Mouse (Mus musculus) neural tube, embryonic 14.5 days (tissue): Measurements from ENCODE around the gene Olfr370. TPM values are rescaled to one million over a fixed set of nuclear protein-coding genes. Genes with fewer than 3 reads are reported as not detected.
A peak's percentile ranks its signal among the peaks of the same experiment; 100 is the strongest.
"Not testable (repeated sequence)": the region's sequence is repeated elsewhere in the genome, so short reads cannot be mapped to it uniquely, and the experiment has no call there.

Experiments used
- ATAC-seq: fragments of 200-750 bp; cut with Nextera tagmentation; 2 replicates; pipeline ENCODE4 v1.8.0; 2017; ENCODE audit warnings: low read depth, mild to moderate bottlenecking, moderate TSS enrichment, moderate library complexity
- H3K27ac ChIP-seq: fragments of 300-500 bp; sonication (generic); 2 replicates; pipeline ENCODE4 v1.5.1; 2014; ENCODE audit warnings: low read depth, mild to moderate bottlenecking, control low read depth, low read length, moderate library complexity, mixed read lengths
- H3K27me3 ChIP-seq: fragments of 300-500 bp; sonication (generic); 2 replicates; pipeline ENCODE4 v1.6.1; 2014; ENCODE audit warnings: low read length; ENCODE audit not compliant: control insufficient read depth, insufficient read depth
- H3K36me3 ChIP-seq: fragments of 300-500 bp; sonication (generic); 2 replicates; pipeline ENCODE4 v1.6.1; 2014; ENCODE audit warnings: low read length, mixed read lengths; ENCODE audit not compliant: control insufficient read depth, insufficient read depth
- H3K4me1 ChIP-seq: fragments of 300-500 bp; sonication (generic); 2 replicates; pipeline ENCODE4 v1.6.1; 2014; ENCODE audit warnings: low read length; ENCODE audit not compliant: control insufficient read depth, insufficient read depth
- H3K4me2 ChIP-seq: fragments of 300-500 bp; sonication (generic); 2 replicates; pipeline ENCODE4 v1.6.1; 2014; ENCODE audit warnings: mild to moderate bottlenecking, low read depth, low read length, control low read depth
- H3K4me3 ChIP-seq: fragments of 300-500 bp; sonication (generic); 2 replicates; pipeline ENCODE4 v1.5.1; 2014; ENCODE audit warnings: low read depth, low read length, control low read depth, mixed read lengths
- H3K9ac ChIP-seq: fragments of 300-500 bp; sonication (generic); replicated peaks from 2 replicates; pipeline ENCODE4 v1.6.1; 2014; ENCODE audit warnings: low read depth, mild to moderate bottlenecking, control low read depth, low read length, mixed read lengths
- H3K9me3 ChIP-seq: fragments of 300-500 bp; sonication (generic); 2 replicates; pipeline ENCODE4 v1.6.1; 2016; ENCODE audit warnings: low read length; ENCODE audit not compliant: control insufficient read depth
- WGBS: fragments of 180-500 bp; shearing (Covaris S2); extraction: QIAGEN DNeasy Blood & Tissue Kit; methylation state at CpG from one replicate; pipeline ENCODE4 v1.1.7; 2014; 5-methylcytosine and 5-hydroxymethylcytosine counted together
- polyA plus RNA-seq: library from polyadenylated mRNA; unstranded; fragments of >200 nt; fragmentation: Nextera tagmentation; extraction: Ambion mirVana; gene quantifications from 2 replicates; pipeline ENCODE4 v1.2.1, GENCODE M21; 2014

Gene Olfr370
- polyA plus RNA-seq, result not detected in 2 replicates

GRCm38 (mm10) chr8:83535736-83536135, at the start of gene Olfr370:
Gene Olfr370, plus strand, starts transcription at chr8:83535780.
- no peak within 1 kb of the TSS for H3K9ac ChIP-seq
- H3K4me1 ChIP-seq, result no peaks in the 10 kb centered on the region
- H3K27me3 ChIP-seq, result no peaks in the 10 kb centered on the region
- no peak within 1 kb of the TSS for H3K4me2 ChIP-seq
- ATAC-seq, result no peak
- no peaks in the 10 kb centered on the region for H3K36me3 ChIP-seq
- no peak within 1 kb of the TSS for H3K4me3 ChIP-seq
- H3K9me3 ChIP-seq, result no peaks in the 10 kb centered on the region
- 72% methylated on average over 3 of the region's 3 CpGs for WGBS
- no peak within 1 kb of the TSS for H3K27ac ChIP-seq

DNA sequence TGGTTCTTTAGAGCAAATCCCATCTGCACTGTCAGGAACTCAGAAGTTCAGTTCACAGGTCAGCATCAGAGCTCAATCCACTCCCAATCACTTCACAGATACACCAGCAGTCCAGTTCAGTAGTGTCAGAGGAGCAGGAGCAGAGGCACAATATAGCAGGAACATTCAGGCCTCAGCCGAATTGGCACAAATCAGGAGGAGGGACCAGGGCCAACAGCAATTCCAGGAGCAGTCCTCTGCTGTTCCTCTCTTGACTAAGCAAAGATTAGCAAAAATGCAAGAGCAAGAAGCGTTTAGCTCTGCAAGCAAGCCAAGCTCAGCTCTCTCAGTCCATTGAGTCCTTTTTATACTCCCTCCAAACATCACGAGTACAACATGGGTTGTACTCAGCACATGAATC, 23.9 kb upstream of the Olfr370 start:
- Histone ChIP-seq H3K9ac (no peak overlapping the region), H3K27ac (no peak overlapping the region), H3K4me1 (no peaks in the 10 kb centered on the region), H3K4me2 (no peak overlapping the region), H3K36me3 (no peaks in the 10 kb centered on the region), H3K27me3 (no peaks in the 10 kb centered on the region), H3K9me3 (no peaks in the 10 kb centered on the region), H3K4me3 (no peak overlapping the region)
- no peak for ATAC-seq
- WGBS, result 87% methylated on average over 3 of the region's 3 CpGs

GRCm38 (mm10) chr8:83520432-83520831, 15.1 kb upstream of the Olfr370 start:
- no peak for ATAC-seq
- no peak overlapping the region for H3K4me3 ChIP-seq
- no peak overlapping the region for H3K27ac ChIP-seq
- no peaks in the 10 kb centered on the region for H3K36me3 ChIP-seq
- H3K4me1 ChIP-seq, result no peaks in the 10 kb centered on the region
- 73% methylated on average over 3 of the region's 3 CpGs for WGBS
- H3K4me2 ChIP-seq, result no peak overlapping the region
- no peaks in the 10 kb centered on the region for H3K27me3 ChIP-seq
- H3K9ac ChIP-seq, result no peak overlapping the region
- no peaks in the 10 kb centered on the region for H3K9me3 ChIP-seq

GRCm38 (mm10) chr8:83520907-83521306, 14.7 kb upstream of the Olfr370 start:
- not testable (repeated sequence) for H3K27ac ChIP-seq, H3K4me2 ChIP-seq, H3K36me3 ChIP-seq, H3K4me3 ChIP-seq, H3K4me1 ChIP-seq, ATAC-seq, H3K9ac ChIP-seq, H3K27me3 ChIP-seq, H3K9me3 ChIP-seq
- 73% methylated on average over 3 of the region's 3 CpGs for WGBS

GRCm38 (mm10) chr8:83521310-83521709, 14.3 kb upstream of the Olfr370 start:
- H3K36me3 ChIP-seq, result no peaks in the 10 kb centered on the region
- no peaks in the 10 kb centered on the region for H3K9me3 ChIP-seq
- H3K4me2 ChIP-seq, result no peak overlapping the region
- no peak for ATAC-seq
- no peak overlapping the region for H3K4me3 ChIP-seq
- H3K4me1 ChIP-seq, result no peaks in the 10 kb centered on the region
- H3K27me3 ChIP-seq, result no peaks in the 10 kb centered on the region
- 41% methylated on average over 1 of the region's 1 CpGs for WGBS
- no peak overlapping the region for H3K9ac ChIP-seq
- no peak overlapping the region for H3K27ac ChIP-seq

- H3K27me3 ChIP-seq, result no peaks in the 10 kb centered on the region
- no peaks in the 10 kb centered on the region for H3K9me3 ChIP-seq
- H3K4me1 ChIP-seq, result no peaks in the 10 kb centered on the region
- no peak overlapping the region for H3K9ac ChIP-seq
- no peak overlapping the region for H3K27ac ChIP-seq
- no peak overlapping the region for H3K4me2 ChIP-seq
- no peak overlapping the region for H3K4me3 ChIP-seq
- no peak for ATAC-seq
- WGBS, result 91% methylated on average over 2 of the region's 2 CpGs
- H3K36me3 ChIP-seq, result no peaks in the 10 kb centered on the region
Observed at GRCm38 (mm10) chr8:83534802-83535201, 778 bp upstream of the Olfr370 start.

DNA sequence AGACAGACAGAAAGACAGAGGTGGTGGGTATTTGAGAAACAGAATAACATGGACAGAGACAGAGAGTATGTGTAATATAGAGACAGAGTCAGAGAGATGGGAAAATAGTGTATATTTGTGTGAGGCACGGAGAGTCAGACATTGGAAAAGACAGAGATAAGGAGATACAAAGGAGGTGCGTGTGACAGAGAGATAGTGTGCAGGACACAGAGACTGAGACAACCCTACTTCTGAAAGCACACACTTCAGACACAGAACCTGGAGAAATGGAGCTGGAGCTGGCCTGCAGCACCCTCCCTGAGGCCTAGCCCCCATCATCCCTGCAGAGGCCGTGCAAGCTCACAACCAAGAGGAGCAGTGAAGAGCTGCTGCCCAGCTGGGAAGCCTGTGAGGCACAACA, 27.1 kb downstream of the Olfr370 start:
- Histone ChIP-seq H3K27ac (no peak overlapping the region), H3K4me2 (no peak overlapping the region), H3K9me3 (no peaks in the 10 kb centered on the region), H3K4me1 (peaks cover 6% of the 10 kb centered on the region; the same call in 1 of the 2 replicates), H3K36me3 (no peaks in the 10 kb centered on the region), H3K9ac (no peak overlapping the region), H3K27me3 (no peaks in the 10 kb centered on the region), H3K4me3 (no peak overlapping the region)
- no peak for ATAC-seq
- WGBS, result 85% methylated on average over 3 of the region's 3 CpGs

- H3K4me2 ChIP-seq, result no peak overlapping the region
- H3K36me3 ChIP-seq, result no peaks in the 10 kb centered on the region
- H3K4me1 ChIP-seq, result peaks cover 12% of the 10 kb centered on the region; the same call in 1 of the 2 replicates
- WGBS, result 75% methylated on average over 4 of the region's 4 CpGs
- no peak for ATAC-seq
- no peak overlapping the region for H3K4me3 ChIP-seq
- no peak overlapping the region for H3K27ac ChIP-seq
- H3K9ac ChIP-seq, result no peak overlapping the region
- H3K27me3 ChIP-seq, result no peaks in the 10 kb centered on the region
- no peaks in the 10 kb centered on the region for H3K9me3 ChIP-seq
Observed at GRCm38 (mm10) chr8:83563246-83563645, 27.7 kb downstream of the Olfr370 start.

- ATAC-seq, result peak; percentile 26
- 75% methylated on average over 9 of the region's 9 CpGs for WGBS
Observed at GRCm38 (mm10) chr8:83565731-83566375, 30.3 kb downstream of the Olfr370 start.

More at GRCm38 (mm10) chr8:83565731-83566375, 30.3 kb downstream of the Olfr370 start:
- Histone ChIP-seq H3K27ac (no peak overlapping the region), H3K36me3 (0 out of 2 replicates have a peak, but pooled peaks cover 4% of the 10 kb centered on the region), H3K4me1 (peaks cover 13% of the 10 kb centered on the region; the same call in 1 of the 2 replicates), H3K9me3 (no peaks in the 10 kb centered on the region), H3K9ac (no peak overlapping the region), H3K4me2 (no peak overlapping the region; the same call in 1 of the 2 replicates), H3K27me3 (no peaks in the 10 kb centered on the region), H3K4me3 (peak overlapping the region; percentile 61; the same call in 1 of the 2 replicates)
